Mouse (Mus musculus) spleen, adult 18-20 months (tissue): ENCODE results near the gene Lrsam1.
"Not testable (repeated sequence)": the region's sequence is repeated elsewhere in the genome, so short reads cannot be mapped to it uniquely, and the experiment has no call there.

Experiments
- DNase-seq, 2 experiments: peaks; one replicate each; pipeline ENCODE4 v3.0.0; 2022; ENCODE audit warnings: mixed read lengths in 2 of 2

The Lrsam1 gene

DNA sequence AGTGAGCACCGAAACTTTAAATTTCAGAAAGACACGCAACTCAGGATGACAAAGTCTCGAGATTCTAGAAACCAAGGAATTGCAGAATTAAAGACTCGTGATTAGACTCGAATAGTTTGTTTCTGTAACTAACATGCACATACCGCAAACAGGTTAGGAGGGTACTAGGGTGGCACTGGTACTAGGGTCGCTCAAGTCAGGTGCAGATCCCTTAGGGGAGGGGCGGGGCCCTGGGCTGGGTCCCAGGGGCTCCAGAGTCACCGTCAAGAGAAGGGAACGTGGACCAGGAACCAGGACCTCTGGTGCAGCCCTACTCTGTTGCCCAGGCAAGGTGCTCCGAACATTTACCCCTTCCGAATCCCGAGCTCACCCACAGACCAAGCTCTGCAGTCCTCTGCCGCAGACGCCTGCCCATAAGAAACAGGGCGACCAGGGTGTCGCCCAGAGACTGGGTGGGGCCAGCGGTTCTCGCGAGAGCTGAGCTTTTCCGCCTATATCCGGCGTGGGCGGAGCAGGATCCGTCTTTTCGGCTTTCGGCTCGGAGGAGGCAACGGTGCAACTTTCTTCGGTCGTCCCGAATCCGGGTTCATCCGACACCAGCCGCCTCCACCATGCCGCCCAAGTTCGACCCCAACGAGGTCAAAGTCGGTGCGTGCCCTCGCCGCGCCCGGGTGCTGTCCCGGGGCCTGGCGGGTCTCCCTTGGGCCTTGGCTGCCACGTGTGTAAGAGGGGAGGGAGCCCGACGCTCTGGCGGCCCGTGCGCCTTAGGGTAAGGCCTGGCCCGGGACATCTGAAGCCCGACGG, at the start of gene Lrsam1, which contains the start of gene Rpl12:
TSS of gene Lrsam1 (minus strand) at position 423 of the 804 bp plus-strand sequence.
TSS of gene Rpl12 (plus strand) at position 368 of the 804 bp plus-strand sequence.
- DNase-seq: peak; percentile 92 to 96

DNA sequence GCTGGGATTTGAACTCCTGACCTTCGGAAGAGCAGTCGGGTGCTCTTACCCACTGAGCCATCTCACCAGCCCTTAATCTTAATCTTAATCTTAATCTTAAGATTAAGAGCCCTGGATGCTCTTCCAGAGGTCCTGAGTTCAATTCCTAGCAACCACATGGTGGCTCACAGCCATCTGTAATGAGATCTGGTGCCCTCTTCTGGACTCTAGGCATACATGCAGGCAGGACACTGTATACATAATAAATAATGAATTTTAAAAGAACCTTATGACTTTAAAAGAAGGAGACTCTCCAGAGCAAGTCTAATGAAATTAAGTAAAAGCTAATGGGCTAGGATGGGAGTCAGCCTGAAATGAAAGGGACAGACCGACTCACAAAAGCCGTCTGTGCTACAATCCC, 47.6 kb upstream of the Lrsam1 start:
- DNase-seq: not testable (repeated sequence)

DNA sequence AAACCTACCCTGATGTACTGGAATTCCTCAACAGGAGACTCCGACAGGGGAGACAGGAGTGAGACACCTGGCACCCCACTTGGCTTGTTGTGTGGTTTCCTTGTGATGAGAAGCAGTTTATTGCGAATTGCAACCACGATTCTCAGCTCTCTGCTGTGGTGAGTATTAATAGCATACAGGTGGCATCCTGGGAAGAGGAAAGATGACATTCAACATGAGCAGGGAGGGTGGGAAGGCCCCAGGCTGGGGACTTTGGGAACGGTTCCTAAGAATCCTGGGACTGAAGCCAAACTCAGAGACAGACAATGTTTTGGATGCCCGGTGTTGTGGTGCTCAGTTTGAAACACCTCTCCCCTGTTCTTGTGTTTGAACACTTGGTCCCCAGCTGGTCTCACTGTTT, 43.6 kb upstream of the Lrsam1 start:
- no peak for DNase-seq

DNA sequence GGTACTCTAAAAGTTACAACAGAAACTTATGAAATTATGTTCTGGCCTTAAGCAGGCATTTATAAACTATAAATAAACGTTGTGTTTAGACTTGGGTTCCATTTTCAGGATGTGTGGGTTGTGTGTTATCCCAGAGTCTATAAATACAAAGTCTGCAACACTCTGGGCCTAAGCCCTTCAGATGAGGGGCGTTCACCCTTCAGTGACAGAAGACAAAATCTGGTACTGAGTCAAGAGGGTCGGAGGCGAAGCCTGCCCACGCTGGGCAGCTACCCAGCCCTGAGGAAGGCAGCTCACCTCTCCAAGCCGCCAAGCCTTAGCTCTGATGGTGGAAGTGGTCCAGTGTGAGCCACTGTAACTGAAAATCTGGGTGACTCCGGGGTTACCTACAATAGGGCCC, 40.7 kb upstream of the Lrsam1 start:
- DNase-seq: no peak

DNA sequence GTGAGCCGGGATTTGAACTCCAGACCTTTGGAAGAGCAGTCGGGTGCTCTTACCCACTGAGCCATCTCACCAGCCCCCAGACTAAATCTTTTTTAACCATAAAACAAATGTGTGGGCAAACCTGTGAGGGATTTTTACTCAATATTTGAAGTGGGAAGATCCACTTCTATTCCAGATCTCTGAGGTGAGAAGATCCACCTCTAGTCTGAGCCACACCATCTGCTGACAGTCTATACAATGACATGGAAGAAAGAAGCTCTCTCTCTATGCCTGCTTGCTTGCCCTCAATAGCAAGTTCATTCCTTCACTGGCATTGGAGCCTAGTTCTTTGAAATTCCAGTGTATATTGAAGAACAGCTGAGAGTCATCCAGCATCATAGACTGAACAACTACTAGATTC, 38.3 kb upstream of the Lrsam1 start:
- DNase-seq: no peak

DNA sequence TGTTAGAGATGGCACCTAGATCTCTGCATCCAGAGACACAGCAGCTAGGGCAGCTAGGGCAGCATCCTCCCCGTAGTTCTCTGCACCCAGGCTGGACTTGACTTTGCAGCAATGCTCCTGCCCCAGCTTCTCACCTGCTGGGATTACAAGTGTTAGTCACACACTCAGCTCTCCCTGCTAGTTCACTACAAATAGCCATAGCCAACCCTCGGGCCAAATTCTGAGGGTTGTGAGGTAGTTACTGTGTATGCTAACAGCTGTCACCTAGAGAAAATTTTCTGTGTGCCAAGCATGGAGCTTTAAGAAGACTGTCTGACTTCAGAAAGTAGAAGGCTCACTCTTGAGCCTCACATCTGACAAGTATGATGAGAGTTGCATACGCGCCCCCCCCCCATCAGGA, 36.4 kb upstream of the Lrsam1 start:
- no peak for DNase-seq

DNA sequence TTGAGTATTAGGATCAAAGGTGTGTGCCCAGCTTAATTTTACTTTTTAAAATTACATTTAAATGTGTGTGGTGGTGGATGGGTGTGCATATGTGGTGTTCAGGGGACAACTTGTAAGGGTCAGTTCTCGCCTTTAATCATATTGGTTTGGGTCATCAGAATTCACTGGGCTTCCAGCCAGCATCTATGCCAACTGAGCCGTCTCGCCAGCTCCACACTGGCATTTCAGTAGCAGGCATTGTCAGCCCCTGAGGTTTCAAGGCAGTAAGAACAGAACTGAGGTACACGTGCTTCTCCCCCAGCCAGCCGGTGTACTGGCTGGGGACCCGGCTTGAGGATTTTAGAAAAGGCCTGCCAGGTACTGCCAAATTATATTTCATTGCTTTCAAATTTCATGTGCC, 35.7 kb upstream of the Lrsam1 start:
- DNase-seq: no peak

DNA sequence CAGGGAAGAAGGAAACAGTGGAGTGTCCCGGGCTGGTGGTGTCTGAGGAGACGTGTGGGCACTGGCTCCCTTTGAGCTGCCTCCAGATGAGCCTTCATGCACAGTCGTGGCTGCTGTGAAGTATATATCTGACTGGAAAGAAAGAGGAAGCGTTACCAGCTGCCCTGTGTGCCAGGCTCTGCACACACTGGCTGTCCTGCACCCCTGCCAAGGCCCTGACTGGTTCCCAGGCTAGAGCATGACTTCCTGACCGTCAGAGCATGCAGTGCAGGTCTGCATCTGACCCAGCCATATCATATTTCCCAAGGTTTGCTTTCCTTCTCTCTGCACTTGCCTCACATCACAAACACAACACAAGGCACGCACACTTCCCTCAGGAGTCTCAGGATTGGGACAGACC, 30.7 kb upstream of the Lrsam1 start:
- no peak for DNase-seq

DNA sequence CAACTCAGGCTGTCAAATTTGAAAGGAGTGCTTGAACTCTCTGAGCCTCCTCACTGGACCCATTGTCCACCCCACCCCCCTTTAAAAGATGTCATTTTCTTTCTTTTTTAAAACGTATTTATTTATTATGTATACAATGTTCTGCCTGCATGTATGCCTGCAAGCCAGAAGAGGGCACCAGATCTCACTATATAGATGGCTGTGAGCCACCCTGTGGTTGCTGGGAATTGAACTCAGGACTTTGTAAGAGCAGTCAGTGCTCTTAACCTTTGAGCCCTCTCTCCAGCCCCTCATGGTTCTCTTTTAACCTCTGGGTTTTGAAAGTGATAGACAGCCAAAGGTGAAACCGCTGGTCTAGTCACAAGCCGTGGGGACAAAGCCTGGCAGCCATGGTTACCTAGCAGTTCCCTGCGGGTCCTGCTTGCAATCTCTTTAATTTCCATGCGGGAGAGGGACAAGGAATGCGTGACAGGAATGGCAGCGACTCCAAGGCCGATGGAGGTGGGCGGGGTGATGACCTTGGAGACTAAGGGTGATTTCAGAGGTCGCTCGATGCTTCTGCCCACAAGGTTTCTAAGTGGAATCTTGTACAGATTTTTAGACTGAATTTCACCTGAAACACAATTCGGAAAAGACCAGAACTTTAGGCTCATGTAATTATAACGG, 28.9 kb upstream of the Lrsam1 start:
- DNase-seq: peak in 1 of 2 experiments; percentile 9

DNA sequence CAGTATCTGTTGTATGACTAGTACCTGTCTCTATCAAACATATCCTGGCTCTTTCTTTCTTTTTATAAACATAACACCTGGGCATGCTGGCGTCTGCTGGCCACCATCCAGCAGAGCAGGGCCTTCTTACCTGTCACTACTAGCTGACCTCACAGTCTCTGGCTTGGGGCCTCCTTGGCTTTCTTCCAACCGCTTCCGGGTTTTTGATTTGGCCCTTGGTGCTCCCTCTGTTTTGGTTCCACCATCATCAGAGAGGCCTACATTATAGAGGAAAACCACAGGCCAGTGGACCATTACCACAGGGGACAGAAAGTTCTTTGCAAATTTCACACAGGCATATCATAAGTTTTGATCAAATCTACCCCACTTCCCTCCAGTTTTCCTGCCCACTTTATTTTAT, 28.0 kb upstream of the Lrsam1 start:
- no peak for DNase-seq

DNA sequence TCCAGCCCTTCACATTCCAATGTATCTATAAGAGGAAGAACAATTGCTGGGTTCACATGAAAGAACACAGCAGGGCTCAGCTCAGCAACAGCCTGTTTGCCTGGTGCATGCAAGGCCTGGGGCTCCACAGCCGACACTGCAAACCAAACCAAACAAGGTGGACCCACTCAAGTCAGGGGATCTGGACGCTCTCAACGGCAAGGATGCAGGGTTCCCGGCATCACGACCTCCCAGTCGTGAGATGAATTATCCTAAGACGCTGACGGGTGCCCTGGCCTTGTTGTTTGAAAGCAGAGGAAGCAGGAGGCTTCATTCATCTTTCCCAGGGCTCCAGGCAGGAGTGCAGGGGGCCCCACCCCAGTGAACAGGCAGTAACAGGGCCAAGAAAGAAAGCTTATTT, 24.4 kb upstream of the Lrsam1 start:
- no peak for DNase-seq

DNA sequence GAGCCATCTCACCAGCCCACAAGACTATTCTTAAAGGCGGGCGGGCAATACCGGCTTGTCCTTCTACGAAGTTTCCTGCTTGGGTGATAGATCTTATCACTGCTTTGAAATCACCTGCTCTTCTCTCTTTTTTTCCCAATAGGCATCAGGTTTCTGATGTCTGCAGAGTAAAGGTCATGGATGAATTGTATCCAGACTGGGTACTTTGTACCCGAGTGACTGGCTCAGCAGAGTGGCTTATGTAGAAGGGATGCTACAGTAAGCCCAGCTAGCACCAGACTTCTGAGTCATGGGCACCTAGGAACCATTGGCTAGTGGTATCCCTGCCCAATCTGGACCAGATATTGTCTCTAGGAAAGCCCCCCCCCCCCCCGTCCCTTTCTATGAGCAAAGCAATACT, 22.2 kb upstream of the Lrsam1 start:
- no peak for DNase-seq

DNA sequence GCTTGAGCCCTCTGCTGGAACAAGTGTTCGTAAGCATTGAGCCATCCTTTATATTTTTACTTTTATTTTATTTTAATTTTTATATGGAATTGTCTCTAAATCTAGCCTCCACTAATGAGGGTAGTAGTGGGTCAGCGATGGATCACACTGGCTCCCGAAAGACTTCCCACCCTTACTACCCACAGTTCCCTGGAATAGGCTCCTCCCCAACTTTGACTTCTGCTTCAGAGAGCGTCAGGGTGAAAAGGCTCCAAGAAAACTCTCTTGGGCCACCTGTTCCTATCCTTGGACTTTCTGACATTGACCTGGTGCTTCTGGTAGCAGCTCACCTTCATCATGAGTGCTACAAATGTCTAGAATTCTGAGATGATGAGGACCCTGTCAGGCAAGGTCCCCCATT, 21.3 kb upstream of the Lrsam1 start:
- no peak for DNase-seq

DNA sequence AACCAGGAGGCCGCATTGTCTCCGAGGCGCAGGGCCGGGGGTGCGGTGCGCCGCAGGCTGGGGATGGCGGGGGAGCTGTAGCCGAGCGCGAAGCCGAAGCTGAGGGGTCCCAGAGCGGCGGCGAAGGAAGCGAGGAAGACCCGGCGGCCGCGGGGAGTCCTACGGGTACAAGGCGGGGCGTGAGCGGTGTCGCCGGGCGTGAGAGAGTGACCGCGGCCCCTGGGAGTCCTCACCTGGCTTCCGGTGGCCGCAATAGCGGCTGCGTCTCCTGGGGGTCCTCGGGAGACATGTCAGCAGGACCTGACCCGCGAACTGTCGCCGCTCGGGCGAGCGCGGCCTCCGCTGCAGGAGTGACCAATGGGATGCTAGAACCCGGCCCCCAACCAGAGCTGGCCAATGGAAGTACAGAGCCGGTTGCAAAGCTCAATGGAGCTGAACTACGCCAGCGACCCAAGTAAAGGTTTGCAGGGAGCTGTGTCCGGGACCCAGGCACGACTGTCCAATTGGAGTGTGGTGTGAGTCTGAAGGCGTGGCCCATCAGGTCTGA, 20.4 kb upstream of the Lrsam1 start, which contains the start of gene Slc2a8:
TSS of gene Slc2a8 (minus strand) at position 359 of the 547 bp plus-strand sequence.
- peak; percentile 77 to 79 for DNase-seq

DNA sequence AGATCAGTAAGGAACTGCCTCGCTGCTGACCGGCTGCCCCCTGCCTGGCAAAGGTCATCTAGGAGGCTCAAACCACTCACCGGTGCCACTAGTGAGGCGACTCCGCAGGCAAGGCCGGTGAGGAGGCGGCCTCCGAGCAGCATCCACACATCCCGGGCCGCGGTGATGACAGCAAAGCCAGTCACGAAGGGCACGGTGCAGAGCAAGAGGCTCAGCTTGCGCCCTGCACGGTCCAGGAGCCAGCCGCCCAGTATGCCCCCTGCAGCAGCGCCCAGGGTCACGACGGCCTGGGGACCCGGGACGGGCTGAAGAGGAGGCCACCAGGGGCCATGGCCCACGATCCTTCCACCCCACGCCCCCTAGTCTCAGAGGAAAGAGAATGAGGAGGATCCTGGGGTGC, 19.9 kb upstream of the Lrsam1 start:
- no peak for DNase-seq

DNA sequence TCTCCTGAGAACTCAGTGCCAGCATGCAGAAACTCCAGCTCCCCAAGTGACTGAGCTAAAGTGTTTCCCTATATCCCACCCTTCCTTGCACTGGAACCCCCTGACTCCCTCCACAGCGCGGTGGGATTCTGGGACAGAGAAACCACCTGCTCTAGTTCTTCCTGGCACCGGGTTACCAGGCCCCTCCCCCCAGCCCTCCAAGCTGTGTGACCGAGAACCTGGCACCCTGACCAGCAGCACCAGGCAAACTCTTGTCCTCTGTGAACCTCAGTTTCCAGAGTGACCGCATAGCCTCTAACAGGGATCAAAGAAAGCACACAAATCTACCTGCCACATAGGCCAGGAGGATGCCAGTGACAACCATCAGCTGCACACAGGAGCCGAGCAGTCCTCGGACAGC, 18.3 kb upstream of the Lrsam1 start:
- no peak for DNase-seq

DNA sequence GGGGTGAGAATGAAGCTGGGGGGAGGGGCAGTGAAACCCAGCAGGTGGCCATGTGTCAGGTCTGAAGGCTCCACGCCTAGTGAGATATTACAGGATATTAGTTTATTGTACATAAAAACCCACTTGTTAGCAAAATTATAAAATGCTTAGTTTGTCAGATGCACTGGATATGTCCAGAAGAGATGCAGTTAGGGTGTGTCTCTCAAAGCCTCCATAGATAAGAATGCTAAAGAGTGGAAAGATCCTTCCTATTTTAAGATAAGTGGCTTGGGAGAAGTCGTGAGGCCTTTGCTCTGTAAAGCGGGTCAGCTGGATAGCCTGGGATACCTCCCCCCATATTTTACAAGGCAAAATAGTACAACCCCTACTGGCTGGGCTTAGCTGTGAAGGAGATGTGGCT, 17.3 kb upstream of the Lrsam1 start:
- DNase-seq: no peak

DNA sequence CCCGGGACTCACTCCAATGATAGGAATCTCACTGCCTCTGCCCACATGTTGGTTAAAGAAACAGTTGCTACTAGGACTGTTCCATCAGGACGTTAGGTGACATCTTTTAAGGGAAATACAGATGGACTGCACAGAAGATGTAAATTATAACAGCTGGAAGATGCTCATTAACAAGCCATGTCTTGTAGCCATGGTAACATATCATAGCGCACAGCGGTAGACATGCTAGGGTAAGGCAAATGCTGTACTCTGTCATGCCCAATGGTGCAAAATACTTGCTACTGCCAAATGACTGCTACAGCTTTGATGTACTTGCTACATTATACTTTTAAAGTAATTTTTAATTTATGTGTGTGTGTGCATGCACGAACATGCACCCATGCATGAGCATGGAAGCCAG, 15.7 kb upstream of the Lrsam1 start:
- no peak for DNase-seq

DNA sequence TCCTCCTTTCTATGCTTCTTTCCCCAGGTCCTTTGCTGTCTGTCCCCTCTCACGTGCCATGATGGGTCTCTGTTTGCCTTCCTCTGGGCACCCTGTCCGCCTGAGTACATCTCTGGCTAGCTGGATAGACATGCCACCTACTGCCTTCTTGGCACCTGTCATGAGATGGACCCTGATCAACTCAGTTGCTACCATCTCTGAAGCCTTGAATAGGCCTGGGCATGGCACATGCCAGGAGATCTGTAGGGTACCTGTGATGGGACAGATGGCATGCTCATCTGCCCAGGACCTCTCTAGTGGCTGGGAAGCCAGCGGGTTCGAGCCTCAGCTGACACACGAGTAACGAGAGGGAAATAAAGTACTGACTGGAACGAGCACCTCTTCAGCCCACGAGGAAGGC, 12.8 kb upstream of the Lrsam1 start:
- no peak for DNase-seq

DNA sequence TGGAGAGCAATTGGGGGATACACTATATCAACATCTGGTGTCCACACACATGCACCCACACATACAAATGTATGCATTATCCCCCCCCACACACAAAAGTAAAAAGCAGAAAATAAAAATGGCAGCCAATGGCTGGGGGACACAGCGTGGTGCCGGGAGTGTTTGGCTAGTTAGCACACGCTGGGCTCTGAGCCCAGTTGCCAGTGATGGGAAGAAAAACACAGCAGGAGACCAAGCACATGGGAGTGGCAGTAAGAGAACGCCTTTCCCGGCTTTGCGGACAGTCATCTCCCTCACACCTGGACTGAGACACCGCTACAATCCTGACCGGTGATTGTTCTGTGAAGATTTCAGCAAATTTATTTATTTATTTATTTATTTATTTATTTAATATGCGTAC, 9.8 kb upstream of the Lrsam1 start:
- DNase-seq: no peak

DNA sequence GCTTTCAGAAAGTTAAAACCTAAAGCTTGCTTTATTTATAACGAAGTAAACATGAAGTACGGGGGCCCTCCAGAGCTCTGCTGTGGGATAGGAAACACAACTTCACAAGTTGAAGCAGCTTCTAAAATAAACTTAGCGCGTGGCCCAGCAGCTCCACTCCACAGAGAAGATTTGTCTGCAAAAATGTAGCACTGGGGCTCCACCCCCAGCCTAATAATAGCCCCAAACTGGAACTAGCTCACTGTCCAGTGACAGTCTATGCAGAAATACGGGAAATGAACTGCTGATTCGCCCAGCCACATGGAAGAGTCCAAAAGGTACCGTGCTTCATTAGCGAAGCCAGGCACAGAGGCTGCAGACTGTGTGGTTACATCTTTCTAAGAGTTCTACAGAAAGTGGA, 7.9 kb upstream of the Lrsam1 start:
- DNase-seq: no peak

DNA sequence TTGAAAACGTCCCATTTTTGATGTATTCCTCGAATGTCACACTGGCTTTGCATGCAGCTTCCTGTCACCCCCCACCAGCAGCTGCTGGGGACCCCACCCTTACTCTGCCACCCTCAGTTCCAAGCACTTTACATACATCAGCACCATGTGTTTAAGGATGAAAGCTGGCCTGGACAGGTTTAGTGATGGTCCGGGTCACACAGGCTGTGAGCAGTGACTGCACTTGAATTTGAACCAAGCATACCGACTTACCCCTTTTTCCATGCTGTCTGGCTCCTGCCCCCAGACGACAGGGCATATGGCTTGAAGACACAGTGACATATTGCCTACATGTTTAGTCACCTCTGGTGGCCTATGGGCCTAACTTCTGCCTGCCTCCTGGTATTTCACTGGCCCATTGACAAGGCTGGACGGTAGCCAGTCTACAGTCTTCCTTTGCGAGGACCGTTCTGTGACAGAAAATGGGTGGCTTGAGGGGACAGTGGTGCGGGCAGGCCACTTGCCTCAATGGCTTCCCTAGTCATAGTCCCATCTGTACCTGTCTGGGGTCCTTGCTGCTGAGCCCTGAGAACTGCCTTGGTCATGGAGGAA, 6.7 kb upstream of the Lrsam1 start:
- no peak for DNase-seq
